Mouse (Mus musculus): Measurements from ENCODE around the gene Dact3. TPM values are rescaled to one million over a fixed set of nuclear protein-coding genes. Genes with fewer than 3 reads are reported as not detected.

Dact3 gene
- total RNA-seq, 2 experiments from 2014 or later, result not detected

DNA sequence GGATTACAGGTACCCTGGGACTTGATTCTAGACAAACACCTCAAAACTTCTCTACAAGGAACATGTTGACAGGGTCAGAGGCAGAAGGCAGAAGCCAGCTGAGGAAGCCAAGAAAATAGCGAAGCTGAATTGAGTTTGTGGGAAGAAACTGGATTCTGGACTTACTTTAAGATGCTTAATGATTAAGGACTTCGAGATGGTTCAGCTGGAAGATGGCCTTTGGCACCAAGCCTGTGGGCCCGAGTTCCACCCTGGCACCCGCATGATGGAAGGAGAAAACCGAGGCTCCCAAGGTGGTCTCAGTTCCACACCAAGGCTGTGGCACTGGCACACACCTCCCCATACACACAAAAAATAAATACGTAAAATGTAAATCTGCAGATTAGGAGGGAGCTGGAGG, 15.4 kb downstream of the Dact3 start:
- ATAC-seq (replicated peaks; ENCODE audit: low FRiP score, poor library complexity, severe bottlenecking), result no peak

DNA sequence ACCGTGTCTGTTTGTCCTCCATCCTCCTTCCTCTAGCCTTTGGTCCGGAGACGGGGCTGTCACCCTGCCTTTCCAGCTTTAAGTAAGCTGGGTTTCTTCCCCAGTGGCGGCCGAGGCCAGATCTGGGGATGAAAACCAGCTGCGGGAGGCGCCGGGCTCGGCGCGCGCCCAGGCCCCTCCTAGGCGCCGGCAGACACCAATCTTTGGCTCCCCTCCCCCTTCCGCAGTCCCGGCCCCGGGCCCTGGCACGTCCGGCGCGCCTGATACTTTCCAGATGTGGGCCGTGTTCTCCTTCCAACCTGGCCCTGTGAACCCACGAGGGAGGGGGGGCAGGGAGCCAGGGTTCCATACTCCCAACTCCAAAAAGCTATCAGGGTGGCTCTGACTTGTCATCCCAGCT, 15.8 kb downstream of the Dact3 start:
- ATAC-seq (replicated peaks; ENCODE audit: low FRiP score, poor library complexity, severe bottlenecking), result no peak

GRCm38 (mm10) chr7:16891641-16892351, 16.7 kb downstream of the Dact3 start, which contains the start of gene Gng8:
Gene Gng8, plus strand, starts transcription at chr7:16891786.
- ATAC-seq (replicated peaks; ENCODE audit: low FRiP score, poor library complexity, severe bottlenecking), result peak; percentile 86

DNA sequence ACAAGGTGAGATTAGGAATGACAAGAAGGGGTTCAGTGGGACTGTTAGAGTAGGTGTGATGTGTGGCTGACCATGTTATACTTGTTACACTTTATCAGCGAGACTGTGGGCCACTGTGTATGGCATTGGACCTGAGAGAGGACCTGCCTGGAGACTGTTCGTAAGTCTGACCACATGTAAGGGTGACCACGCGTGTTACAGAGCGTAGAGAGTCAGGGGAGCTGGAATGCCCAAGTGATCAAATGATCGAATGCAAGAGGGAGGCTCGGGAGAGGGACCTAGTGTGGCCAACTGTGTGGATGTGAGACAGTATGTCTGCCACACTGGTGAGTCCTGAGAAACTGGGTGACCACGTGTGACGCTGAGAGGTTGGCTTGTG, 17.2 kb downstream of the Dact3 start:
- 0 out of 2 replicates have a peak, but pooled peaks have one; percentile 13 for ATAC-seq (replicated peaks; ENCODE audit: low FRiP score, poor library complexity, severe bottlenecking)

GRCm38 (mm10) chr7:16893612-16894011, 18.5 kb downstream of the Dact3 start:
- no peak for ATAC-seq (replicated peaks; ENCODE audit: low FRiP score, poor library complexity, severe bottlenecking)

DNA sequence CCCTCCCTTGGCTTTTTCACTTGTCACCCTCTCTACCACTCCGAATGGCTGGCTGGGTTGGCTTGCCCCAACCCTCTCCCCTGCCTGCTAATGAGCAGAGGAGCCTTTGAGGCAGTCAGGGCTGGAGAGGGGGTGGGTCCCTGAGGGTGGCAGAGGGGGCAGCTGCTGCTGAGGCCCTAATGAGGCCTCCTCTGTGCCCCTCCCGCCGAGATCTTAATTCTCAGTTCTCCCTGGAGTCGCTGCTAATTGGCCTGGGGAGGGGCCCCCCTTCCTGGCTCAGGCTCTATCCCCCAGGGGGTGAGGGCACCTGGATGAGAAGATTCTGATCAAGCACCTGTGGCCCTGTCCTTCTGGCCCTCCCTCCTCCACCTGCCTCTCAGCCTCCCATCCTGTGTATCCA, 19.2 kb downstream of the Dact3 start:
- no peak for ATAC-seq (replicated peaks; ENCODE audit: low FRiP score, poor library complexity, severe bottlenecking)

GRCm38 (mm10) chr7:16895000-16895399, 19.9 kb downstream of the Dact3 start:
- ATAC-seq (replicated peaks; ENCODE audit: low FRiP score, poor library complexity, severe bottlenecking), result peak; percentile 73

DNA sequence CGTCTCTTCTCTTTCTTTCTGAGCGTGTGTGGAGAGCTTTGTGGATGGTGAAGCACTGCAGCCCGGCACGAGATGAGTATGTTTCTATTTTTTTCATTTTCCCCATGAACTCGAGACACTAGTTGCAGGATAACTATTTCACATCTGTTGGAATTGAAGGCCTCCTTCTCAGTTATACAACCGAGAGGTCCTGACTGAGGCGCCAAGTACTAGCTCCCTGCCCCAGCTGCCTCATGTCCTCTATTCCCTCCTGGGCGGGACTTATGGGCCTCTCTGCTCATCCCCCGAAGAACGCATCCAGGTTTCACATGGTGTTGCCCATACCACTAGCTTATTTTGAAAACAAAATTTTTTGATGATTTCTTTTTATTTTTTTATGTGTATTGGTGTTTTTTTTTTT, 20.4 kb downstream of the Dact3 start:
- no peak for ATAC-seq (replicated peaks; ENCODE audit: low FRiP score, poor library complexity, severe bottlenecking)

DNA sequence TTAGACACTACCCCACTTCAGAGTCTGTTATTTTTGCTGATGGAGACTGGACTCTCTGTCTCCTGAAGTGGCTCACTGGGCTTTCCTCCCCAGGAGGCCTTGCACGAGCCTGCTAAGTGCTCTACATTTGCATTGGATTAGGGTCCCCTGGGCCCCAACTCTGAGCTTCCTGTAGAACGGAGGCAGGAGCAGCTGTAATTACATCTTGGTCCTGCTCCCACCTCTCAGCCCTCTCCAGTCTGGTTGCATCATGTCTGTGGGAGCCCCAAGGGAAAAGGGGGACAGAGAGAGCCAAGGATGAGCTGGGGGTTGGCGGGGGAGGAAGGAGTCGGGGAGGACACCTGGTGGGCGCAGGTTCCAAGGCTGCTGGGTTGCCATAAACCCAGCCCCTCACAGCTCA, 25.4 kb downstream of the Dact3 start:
- no peak for ATAC-seq (replicated peaks; ENCODE audit: low FRiP score, poor library complexity, severe bottlenecking)

GRCm38 (mm10) chr7:16903439-16903955, 28.4 kb downstream of the Dact3 start:
- no peak for ATAC-seq (replicated peaks; ENCODE audit: low FRiP score, poor library complexity, severe bottlenecking)

DNA sequence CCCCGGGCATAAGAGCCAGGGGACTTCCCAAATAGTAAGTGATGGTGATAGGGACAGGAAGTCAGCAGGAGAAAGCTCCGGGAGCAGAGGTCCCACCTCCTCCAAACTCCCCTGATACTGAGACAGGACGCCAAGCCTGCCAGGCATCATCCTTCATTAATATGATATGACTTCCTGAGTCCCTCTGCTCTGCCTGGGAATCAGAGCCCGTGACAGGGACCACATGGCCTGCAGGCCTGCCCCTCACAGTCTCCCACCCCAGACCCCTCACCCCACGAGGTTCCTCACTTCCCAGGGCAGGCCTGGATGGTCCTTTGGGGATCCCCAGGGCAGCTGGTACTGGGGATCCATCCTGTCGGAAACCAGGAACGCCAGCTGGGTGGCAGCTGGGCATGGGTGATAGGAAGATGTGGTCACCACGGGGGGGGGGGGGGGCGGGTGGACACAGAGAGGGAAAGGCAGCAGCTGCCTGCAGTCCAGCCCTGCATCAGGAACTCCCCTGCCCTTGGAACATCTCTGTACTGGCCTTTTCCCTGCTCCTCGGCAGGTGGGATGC, 29.1 kb downstream of the Dact3 start:
- no peak for ATAC-seq (replicated peaks; ENCODE audit: low FRiP score, poor library complexity, severe bottlenecking)

GRCm38 (mm10) chr7:16905491-16906021, 30.4 kb downstream of the Dact3 start:
- no peak for ATAC-seq (replicated peaks; ENCODE audit: low FRiP score, poor library complexity, severe bottlenecking)

GRCm38 (mm10) chr7:16906281-16906680, 31.2 kb downstream of the Dact3 start, which contains the start of gene Ptgir:
Gene Ptgir, plus strand, starts transcription at chr7:16906490.
- no peak for ATAC-seq (replicated peaks; ENCODE audit: low FRiP score, poor library complexity, severe bottlenecking)

- ATAC-seq (replicated peaks; ENCODE audit: low FRiP score, poor library complexity, severe bottlenecking), result no peak
Measured at GRCm38 (mm10) chr7:16906889-16907559, 31.9 kb downstream of the Dact3 start.

GRCm38 (mm10) chr7:16907842-16908241, 32.7 kb downstream of the Dact3 start:
- no peak for ATAC-seq (replicated peaks; ENCODE audit: low FRiP score, poor library complexity, severe bottlenecking)

DNA sequence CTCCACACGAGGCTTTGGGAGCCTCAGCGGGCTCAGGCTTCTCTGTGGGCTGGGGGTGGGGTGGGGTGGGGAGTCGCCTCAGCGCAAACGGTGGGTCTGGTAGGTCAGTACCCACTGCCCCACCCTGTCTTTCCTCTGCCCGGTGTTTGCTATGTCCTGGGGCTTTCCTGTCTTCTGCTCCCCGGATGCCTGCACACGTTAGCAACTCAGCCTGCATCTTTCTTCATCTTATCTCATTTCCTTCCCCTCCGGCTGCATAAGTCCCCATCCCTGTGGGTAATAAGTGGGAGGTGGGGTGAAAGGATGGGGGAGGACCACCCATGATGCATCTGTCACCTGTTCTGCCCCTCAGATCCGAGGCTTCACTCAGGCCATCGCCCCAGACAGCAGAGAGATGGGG, 33.2 kb downstream of the Dact3 start:
- no peak for ATAC-seq (replicated peaks; ENCODE audit: low FRiP score, poor library complexity, severe bottlenecking)

- no peak for ATAC-seq (replicated peaks; ENCODE audit: low FRiP score, poor library complexity, severe bottlenecking)
Measured at GRCm38 (mm10) chr7:16908859-16909258, 33.7 kb downstream of the Dact3 start.

GRCm38 (mm10) chr7:16909909-16910308, 34.8 kb downstream of the Dact3 start:
- ATAC-seq (replicated peaks; ENCODE audit: low FRiP score, poor library complexity, severe bottlenecking), result no peak

DNA sequence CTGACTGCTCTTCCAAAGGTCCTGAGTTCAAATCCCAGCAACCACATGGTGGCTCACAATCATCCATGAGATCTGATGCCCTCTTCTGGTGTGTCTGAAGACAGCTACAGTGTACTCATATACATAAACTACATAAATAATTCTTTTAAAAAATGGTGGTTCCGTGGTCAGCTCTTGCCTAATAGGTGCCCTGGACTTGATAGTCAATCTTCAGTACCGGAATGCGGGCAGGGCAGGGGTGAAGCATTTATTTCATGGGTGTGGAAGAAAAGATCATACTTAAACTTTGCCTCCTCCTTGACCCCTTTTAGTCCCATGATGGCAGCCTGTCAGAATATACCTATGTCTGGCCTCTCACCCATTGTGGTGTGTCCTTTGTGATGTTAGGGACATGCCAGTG, 36.8 kb downstream of the Dact3 start:
- ATAC-seq (replicated peaks; ENCODE audit: low FRiP score, poor library complexity, severe bottlenecking), result no peak

DNA sequence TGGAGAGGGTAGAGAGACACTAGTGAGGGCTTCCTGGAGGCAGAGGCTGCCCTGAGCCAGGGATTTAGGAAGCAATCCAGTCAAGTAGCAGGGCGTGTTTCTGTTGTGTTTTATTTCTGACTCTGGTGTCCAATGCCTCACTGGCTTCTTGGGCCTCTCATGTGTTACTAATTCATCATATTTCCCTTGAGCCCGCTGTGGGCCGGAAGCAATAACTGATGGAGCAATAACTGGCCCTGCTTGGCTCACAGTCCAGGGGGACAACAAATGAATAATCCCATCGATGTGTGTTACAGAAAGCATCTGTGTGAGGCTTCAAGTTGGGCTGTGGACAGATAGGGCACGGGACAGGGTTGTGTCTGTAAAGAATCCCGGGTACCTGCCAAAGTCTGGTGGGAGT, 37.2 kb downstream of the Dact3 start:
- no peak for ATAC-seq (replicated peaks; ENCODE audit: low FRiP score, poor library complexity, severe bottlenecking)

Measured in erythroblast, adult 5-6 weeks (primary cell).